Mouse (Mus musculus) right cerebral cortex, postnatal 36 days (tissue): ENCODE measurements around the gene Usp17ld.
"Not testable (repeated sequence)": the region's sequence is repeated elsewhere in the genome, so short reads cannot be mapped to it uniquely, and the experiment has no call there.

ENCODE experiments used
- DNase-seq, 2 experiments: peaks; one replicate each; pipeline ENCODE4 v3.0.0; 2022; ENCODE audit warnings: low spot score in 2 of 2, mixed read lengths in 1 of 2

The Usp17ld gene

GRCm38 (mm10) chr7:103252405-103252804, at the start of gene Usp17ld:
Gene Usp17ld (minus strand): TSS chr7:103252505.
- not testable (repeated sequence) for DNase-seq

- DNase-seq, result no peak
These were observed 35.6 kb downstream of the Usp17ld start, which contains the start of gene Olfr594 for GRCm38 (mm10) chr7:103216696-103217095. Gene Olfr594 (plus strand): TSS chr7:103216996.

GRCm38 (mm10) chr7:103212050-103212449, 40.3 kb downstream of the Usp17ld start:
- not testable (repeated sequence) for DNase-seq

- DNase-seq, result no peak
These were observed 40.7 kb downstream of the Usp17ld start, which contains the start of gene Olfr593 for GRCm38 (mm10) chr7:103211562-103211961. Gene Olfr593 (plus strand): TSS chr7:103211862.
